In genomic region chr8:13608946-13609345, GRCm38 (mm10) we compare ENCODE assay signal across 26 mouse cellular contexts. TPM values are rescaled to one million over a fixed set of nuclear protein-coding genes. Genes with fewer than 3 reads are reported as not detected.
"Had no signal": no experiment of that assay in that cellular context is flagged by ENCODE, and none has a peak within 500 bp of the region (broad histone marks: within the 10 kb centered on the region; RNA-seq: fewer than 3 reads in every experiment).

No protein-coding gene starts in this region.

- DNase-seq: lung, adult 18-20 months; lung, embryonic 14.5 days; lung, postnatal 10 days; lung, postnatal 4 days; retina, postnatal 1 day; right cerebral cortex, adult 18-20 months; right cerebral cortex, postnatal 25 days; right cerebral cortex, postnatal 4 days; thymus, adult 18-20 months; thymus, postnatal 14 days; thymus, postnatal 36 days had no signal

- H3K36me3 ChIP-seq: midbrain, embryonic 15.5 days had no signal

- H3K4me3 ChIP-seq: midbrain, embryonic 13.5 days; midbrain, embryonic 15.5 days; neural tube, embryonic 13.5 days; neural tube, embryonic 15.5 days had no signal

- H3K27ac ChIP-seq: liver, embryonic 14.5 days; midbrain, embryonic 13.5 days; midbrain, embryonic 15.5 days; neural tube, embryonic 13.5 days; neural tube, embryonic 15.5 days had no signal

- H3K4me1 ChIP-seq: midbrain, embryonic 13.5 days; midbrain, embryonic 15.5 days; neural tube, embryonic 15.5 days had no signal

- H3K27me3 ChIP-seq: midbrain, embryonic 13.5 days; midbrain, embryonic 15.5 days; neural tube, embryonic 13.5 days; neural tube, embryonic 15.5 days had no signal

- ATAC-seq: midbrain, embryonic 13.5 days; midbrain, embryonic 15.5 days had no signal

RNA-seq across cellular contexts. Expression of gene 1700029H14Rik, which starts 46.7 kb away (rescaled TPM):
- total RNA-seq: megakaryocyte, adult 5-6 weeks; midbrain, postnatal 0 days had no signal
- polyA plus RNA-seq: liver, embryonic 16.5 days; lung, embryonic 14.5 days; lung, embryonic 16.5 days; midbrain, embryonic 11.5 days; midbrain, embryonic 13.5 days; midbrain, embryonic 15.5 days; midbrain, postnatal 0 days; neural tube, embryonic 11.5 days; neural tube, embryonic 13.5 days; neural tube, embryonic 15.5 days; small intestine, adult 2 months; stomach, embryonic 14.5 days; stomach, embryonic 16.5 days; thymus, postnatal 0 days had no signal
